Mouse (Mus musculus): ENCODE measurements around the gene Cblb.

GRCm38 (mm10) chr16:52071766-52072209 is 40.8 kb downstream of the Cblb start:
- TF ChIP-seq CTCF (IDR thresholded peaks at IDR 0.05; ENCODE audit: control insufficient read depth, insufficient read depth, insufficient read length): no peak
- TF ChIP-seq MYOD1 (IDR thresholded peaks at IDR 0.05; ENCODE audit: control insufficient read depth, insufficient read length, low read depth): no peak
